Mouse (Mus musculus): ENCODE results near the gene Lmo3. TPM values are rescaled to one million over a fixed set of nuclear protein-coding genes. Genes with fewer than 3 reads are reported as not detected.

The Lmo3 gene
- total RNA-seq, 2 experiments from 2014 or later, result 0.19 to 0.34 TPM

GRCm38 (mm10) chr6:138422671-138423321 lies 159.0 kb downstream of the Lmo3 start:
- DNase-seq, result no peak

DNA sequence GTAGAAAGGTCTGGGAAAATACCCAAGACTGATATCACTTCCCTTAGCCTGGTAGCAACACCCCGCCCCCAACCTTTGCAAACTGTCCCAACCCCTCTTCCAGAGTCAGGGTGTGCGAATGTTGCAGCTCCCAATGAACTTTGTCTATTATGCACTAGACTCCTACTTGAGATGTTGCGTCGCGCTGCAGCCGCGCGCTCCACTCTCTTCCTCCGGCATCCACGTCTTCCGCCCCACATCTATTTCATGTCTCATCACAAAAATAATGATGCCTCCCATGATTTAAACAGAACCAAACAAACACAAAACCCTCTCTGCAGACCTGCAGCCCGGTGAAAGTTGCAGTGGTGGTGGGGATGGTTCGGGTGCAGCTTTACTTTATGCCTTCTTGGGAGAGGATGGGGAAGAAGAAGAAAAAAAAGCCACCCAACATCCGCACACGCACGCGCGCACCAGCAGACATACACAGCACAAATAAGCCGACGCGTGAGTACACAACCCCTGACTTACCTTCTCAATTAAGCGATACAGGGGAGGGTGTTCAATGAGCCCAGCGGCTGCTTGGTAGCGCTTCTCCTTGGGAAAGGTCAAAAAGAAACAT lies 159.7 kb downstream of the Lmo3 start:
- no peak for DNase-seq

- DNase-seq, result no peak
These were observed 160.6 kb downstream of the Lmo3 start for GRCm38 (mm10) chr6:138421191-138421613.

DNA sequence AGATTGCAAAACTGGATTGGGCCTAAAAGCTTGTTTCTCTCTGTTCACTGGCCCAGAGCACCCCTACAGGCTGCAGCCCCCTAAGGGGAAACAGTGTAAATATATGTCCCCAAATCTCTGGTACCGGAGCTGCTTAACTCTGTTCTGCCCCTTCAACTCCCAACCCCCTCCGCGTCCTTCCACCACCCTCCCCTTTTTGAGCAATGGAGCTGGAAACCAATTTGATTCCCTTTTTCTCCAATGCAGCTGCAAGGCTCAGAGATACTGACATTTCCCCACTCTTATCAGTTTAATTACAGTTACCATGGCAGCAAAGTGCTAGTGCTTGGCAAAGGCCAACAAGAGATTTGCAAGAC lies 161.3 kb downstream of the Lmo3 start:
- DNase-seq, result no peak

DNA sequence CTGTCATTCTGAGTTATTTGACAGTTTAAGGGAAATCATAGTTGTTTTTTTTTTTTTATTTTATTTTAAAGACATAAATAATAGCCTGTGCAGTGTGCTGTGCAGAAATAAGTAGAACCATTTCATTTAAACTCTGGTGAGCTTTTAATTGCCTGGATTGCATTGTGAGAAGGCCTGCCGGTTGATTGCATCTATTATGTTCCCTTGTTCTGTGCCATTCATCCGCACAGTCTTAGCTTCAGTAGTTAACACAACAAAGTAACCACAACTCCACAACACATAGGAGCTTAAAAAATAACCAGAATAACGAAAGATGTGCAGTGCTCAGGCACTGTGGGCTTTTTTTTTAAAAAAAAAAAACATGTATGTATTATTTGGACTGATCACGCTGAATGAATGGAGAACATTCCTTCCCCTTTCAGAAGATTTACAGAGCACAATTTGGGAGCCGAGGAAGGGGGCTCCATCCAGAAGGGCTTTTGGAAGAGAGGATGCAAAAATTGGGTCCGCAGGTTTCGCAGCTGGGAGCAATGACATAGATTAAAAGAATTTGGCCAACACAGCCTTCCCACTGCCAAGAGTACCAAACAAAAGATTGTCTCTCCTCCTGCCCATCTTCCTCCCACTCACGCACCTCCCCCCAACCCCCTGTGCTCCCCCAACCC lies 161.8 kb downstream of the Lmo3 start:
- DNase-seq, result no peak

GRCm38 (mm10) chr6:138412075-138412474 lies 169.7 kb downstream of the Lmo3 start:
- no peak for DNase-seq

- no peak for DNase-seq
These were observed 179.7 kb downstream of the Lmo3 start for GRCm38 (mm10) chr6:138402031-138402430.

GRCm38 (mm10) chr6:138398836-138399235 lies 182.9 kb downstream of the Lmo3 start:
- DNase-seq, result no peak

GRCm38 (mm10) chr6:138391085-138391484 lies 190.7 kb downstream of the Lmo3 start:
- DNase-seq, result no peak

DNA sequence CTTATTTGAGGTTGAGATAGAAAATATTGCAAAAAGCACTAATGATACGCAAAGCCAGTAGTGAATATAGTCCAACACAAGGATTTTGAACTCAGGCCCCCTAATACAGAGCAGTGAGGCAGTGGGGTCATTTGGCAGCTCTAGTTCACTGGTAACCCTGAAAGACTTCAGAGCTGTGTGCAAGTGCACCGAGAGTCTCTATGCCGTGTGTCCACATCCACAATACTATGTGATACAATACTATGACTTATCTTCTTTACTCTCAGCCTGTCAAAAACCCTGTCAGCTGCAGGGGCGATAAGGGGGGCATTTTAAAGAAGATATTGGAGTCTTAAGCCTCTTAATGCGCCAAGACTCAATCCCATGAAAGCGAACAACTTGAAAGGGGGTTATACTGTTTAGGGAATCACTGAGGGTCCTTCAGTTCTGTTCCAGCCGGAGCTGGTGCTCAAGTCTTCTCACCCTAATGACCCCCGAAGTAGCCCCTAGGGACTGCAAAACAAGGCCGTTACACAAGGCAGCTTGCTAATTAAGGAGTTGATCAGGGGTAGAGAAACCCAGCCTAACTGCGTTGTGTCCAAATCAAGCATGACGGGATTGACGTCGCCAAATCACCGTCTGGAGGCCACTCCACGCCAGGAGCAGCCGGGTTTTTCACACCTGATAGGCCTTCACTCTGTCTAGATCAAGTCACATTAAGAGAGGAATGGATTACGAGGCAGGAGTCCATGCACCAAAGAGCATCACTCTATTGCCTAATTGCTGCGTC lies 193.4 kb downstream of the Lmo3 start:
- DNase-seq, result no peak

GRCm38 (mm10) chr6:138383208-138383607 lies 198.6 kb downstream of the Lmo3 start:
- no peak for DNase-seq

GRCm38 (mm10) chr6:138371176-138371575 lies 210.6 kb downstream of the Lmo3 start:
- DNase-seq, result no peak

GRCm38 (mm10) chr6:138364111-138364510 lies 217.7 kb downstream of the Lmo3 start:
- no peak for DNase-seq

DNA sequence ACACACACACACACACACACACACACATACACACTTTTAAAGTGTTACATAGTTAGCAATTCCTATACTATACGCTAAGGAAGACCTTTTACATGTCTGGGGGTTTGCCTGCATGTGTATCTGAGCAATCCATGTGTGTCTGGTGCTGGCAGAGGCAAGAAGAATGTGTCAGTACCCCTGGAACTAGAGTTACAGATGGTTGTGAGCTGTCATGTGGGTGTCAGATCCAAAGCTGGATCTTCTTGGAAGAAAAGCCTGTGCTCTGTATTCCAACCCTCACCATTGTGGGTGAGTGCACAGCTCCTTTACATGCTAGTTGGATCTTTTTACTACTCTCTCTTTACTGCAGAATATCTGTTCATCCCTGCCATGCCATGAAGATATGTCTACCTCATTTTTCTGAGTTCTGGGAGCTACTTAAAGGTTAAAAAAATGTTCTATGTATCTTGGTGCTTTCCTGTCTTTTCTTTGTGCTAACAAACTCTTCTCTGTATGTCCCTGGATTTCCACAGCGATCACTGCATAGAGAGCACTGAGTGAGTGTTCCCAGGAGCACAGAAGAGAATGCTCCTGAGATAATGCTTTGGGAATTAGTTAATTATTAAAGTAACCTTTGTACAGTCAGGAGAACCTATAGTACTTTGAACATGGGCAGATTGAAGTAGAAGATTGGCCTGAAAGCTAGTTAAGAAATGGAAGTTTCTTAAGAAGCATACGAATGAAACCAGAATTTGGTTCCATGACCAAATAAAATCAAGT lies 231.0 kb downstream of the Lmo3 start:
- no peak for DNase-seq

DNA sequence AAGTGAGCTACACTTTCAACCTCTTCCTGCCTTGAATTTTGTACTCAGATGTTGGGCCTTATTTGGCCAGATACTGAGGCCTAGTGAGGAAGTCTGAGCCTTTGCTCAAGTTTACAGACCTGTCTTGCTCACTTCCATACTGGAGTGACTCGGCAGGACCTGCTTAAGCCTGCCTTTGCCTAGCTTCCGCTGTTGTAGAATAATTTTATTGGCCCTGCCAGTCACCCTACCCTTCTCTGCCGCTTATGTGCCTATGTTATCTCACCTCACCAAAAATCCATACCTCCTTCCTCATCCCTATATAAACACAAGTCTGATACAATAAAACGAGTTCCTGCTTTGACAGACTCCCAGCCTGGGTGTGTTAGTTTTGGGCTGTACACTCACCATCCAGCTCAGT lies 235.2 kb downstream of the Lmo3 start:
- DNase-seq, result no peak

GRCm38 (mm10) chr6:138335858-138336257 lies 245.9 kb downstream of the Lmo3 start:
- no peak for DNase-seq

DNA sequence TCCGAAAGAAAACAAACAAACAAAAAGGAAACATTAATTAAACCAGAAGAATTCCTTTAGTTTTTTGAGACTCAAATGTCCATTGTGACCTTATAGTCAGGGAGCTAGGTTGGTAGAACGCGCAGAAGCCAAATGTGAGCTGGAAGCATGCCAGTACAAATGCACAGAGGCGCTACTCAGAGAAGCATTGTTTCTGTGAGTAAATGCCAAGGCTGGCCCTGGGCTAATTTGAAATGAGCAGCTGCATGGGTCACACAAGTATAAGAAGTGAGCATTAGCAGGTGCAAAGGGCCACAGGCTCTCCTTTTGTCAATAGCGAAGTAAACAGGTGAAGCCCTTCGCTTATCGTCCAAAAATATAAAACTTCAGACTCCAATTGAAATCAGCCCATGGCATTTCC lies 247.8 kb downstream of the Lmo3 start:
- DNase-seq, result peak; percentile 33

- peak; percentile 71 for DNase-seq
These were observed 255.9 kb downstream of the Lmo3 start for GRCm38 (mm10) chr6:138325744-138326400.

DNA sequence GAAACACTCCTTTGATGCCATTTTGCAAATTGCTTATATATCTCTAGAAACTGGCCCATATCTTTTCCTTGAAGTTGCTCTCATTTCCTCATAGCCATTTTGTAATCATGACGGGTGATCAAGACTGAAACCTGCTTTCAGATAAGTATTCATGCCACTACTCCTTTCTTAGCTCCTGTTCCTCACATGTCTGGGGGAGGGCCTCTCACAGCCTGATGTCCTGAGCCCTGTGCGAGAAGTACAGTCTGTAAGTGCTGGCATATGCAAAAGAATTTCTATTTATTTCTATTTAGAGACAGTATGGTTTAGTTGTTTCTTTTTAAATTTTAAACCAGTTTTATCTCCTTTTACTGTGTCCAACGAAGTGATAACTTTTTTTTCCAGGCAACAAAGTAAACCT lies 256.6 kb downstream of the Lmo3 start:
- DNase-seq, result no peak

DNA sequence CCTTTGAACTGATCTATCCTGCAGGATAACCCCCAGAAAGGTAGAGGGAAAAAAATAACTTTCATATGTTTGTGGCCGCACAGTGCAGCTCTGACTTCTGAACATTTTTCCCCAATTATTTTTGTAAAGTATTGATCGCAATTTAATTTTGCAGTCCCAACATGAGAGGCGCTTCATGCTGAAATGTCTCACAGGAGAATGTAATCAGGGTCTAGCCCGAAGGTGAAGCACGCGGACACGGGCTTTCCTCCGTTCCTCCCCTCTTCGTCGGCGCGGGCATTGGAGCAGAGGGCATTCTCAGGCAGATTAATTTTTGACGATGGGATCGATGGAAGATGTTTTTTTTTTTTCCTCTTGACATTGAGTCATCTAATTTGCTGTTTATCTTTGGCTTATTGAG lies 258.4 kb downstream of the Lmo3 start:
- DNase-seq, result no peak

DNA sequence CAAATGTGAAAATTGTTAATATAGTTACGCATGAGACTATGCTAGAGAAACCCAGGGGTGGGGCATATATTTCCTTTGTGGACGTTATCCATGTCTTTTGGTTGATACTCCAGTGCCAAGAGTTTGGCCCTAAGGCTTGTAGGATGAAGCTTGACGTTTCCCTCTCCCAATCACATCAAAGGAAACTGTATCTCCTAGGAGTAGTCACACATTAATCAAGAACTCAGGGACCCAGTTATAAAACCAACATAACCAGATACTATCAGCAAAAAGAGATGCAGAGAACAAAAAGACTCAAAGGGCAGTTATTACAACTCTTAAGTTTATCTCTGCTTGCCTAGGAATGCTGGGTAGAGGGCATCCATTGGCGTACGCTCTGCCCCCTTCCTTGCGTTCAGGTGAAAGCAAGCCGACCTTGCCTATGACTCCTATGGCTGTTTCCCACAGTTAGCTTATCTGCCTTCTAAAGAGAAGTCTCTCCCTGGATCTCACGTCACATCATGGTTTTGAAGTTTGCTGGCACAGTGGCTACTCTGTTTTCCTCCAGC lies 261.5 kb downstream of the Lmo3 start:
- no peak for DNase-seq

Data from heart, postnatal 4 days (tissue).